ENCODE assay signal across 14 mouse cellular contexts in genomic region chr19:46367798-46368590, GRCm38 (mm10). TPM values are rescaled to one million over a fixed set of nuclear protein-coding genes. Genes with fewer than 3 reads are reported as not detected.
A peak's percentile ranks its signal among the peaks of the same experiment; 100 is the strongest.
DNase-seq lines count a peak whose midpoint lies in the region.
"Had no signal": no experiment of that assay in that cellular context is flagged by ENCODE, and none has a peak within 500 bp of the region (broad histone marks: within the 10 kb centered on the region; RNA-seq: fewer than 3 reads in every experiment).

No protein-coding gene starts in this region.

- intact Hi-C loops in left cerebral cortex, postnatal 14 days (cut with DNase I), result no loop called here

- peak; percentile 36 for DNase-seq in layer of hippocampus, adult 11-12 months (ENCODE audit: low spot score)
- DNase-seq in layer of hippocampus, adult 8-10 months (ENCODE audit: low spot score in 2 of 2), result no peak
- peak; percentile 75 for DNase-seq in right cerebral cortex, adult 18-20 months
- DNase-seq in right cerebral cortex, postnatal 4 days, result no peak
- DNase-seq in left cerebral cortex, postnatal 14 days (ENCODE audit: low spot score in 2 of 2), result peak; percentile 58
- peak; percentile 78 for DNase-seq in telencephalon, adult 2 months (ENCODE audit: low read depth, low spot score)
- no peak for DNase-seq in T-cell, adult 2 months (ENCODE audit: low spot score)
- DNase-seq: B cell, adult 2 months; cerebellum, adult 8-10 months; gastrocnemius, postnatal 25 days; heart, adult 2 months; heart, postnatal 4 days; kidney, postnatal 36 days; lung, adult 2 months had no signal

RNA-seq across cellular contexts. Expression of gene 2310034G01Rik, which starts 17.9 kb away (rescaled TPM):
- 1 to 10 TPM in 3 of 4 experiments, under 1 TPM in 1; 0.89 to 1.5 (median 1.3) TPM for total RNA-seq in layer of hippocampus, adult 8-10 months (2022)
- 1 to 10 TPM in 1 of 2 experiments, under 1 TPM in 1; 0.94 to 1.1 TPM for total RNA-seq in left cerebral cortex, postnatal 14 days (2021)

RNA-seq across cellular contexts. Expression of gene Mfsd13a, which starts 27.1 kb away (rescaled TPM):
- total RNA-seq in layer of hippocampus, adult 8-10 months (2022), result 10 to 100 TPM; 28.3 to 30.7 (median 30.3) TPM
- total RNA-seq in left cerebral cortex, postnatal 14 days (2021), result 10 to 100 TPM; 28.7 to 47.5 TPM

RNA-seq across cellular contexts. Expression of gene Actr1a, which starts 27.6 kb away (rescaled TPM):
- 100 to 1,000 TPM; 175 to 202 (median 183) TPM for total RNA-seq in layer of hippocampus, adult 8-10 months (2022)
- total RNA-seq in left cerebral cortex, postnatal 14 days (2021), result 100 to 1,000 TPM; 217 to 220 TPM

RNA-seq across cellular contexts. Expression of gene Sufu, which starts 28.7 kb away (rescaled TPM):
- total RNA-seq in layer of hippocampus, adult 8-10 months (2022), result 10 to 100 TPM; 17.4 to 22.3 (median 19.4) TPM
- 10 to 100 TPM; 16.8 to 18.6 TPM for total RNA-seq in left cerebral cortex, postnatal 14 days (2021)

RNA-seq across cellular contexts. Expression of gene Cuedc2, which starts 29.5 kb away (rescaled TPM):
- 100 to 1,000 TPM; 158 to 175 (median 166) TPM for total RNA-seq in layer of hippocampus, adult 8-10 months (2022)
- total RNA-seq in left cerebral cortex, postnatal 14 days (2021), result 100 to 1,000 TPM; 186 to 274 TPM

Comparison
In these comparisons a context has a peak if more than half of its experiments do, and no peak if none do; other contexts are left out.
1. DNase-seq: peak in layer of hippocampus, adult 11-12 months (single experiment), right cerebral cortex, adult 18-20 months (single experiment), left cerebral cortex, postnatal 14 days (2 of 2) and telencephalon, adult 2 months (single experiment); none in layer of hippocampus, adult 8-10 months (0 of 2), right cerebral cortex, postnatal 4 days (single experiment) and T-cell, adult 2 months (single experiment).